Mouse (Mus musculus) v-Abl transformed pro-B cells (cell line): ENCODE data around the gene Tsr2.

ENCODE experiments used
- in situ Hi-C, 2 experiments: fragments of 400-800 bp; cut with MboI; formaldehyde crosslinking; loops; one replicate each; pipeline ENCODE4 v1.15.1; 2025; ENCODE audit not compliant: unreplicated experiment in 2 of 2

The Tsr2 gene

GRCm38 (mm10) chrX:151047431-151048058, 48.8 kb downstream of the Tsr2 start:
- in situ Hi-C loops = no loop called here

- in situ Hi-C loops = no loop called here
Observed at GRCm38 (mm10) chrX:151046777-151047430, 49.4 kb downstream of the Tsr2 start.

- in situ Hi-C loops = no loop called here
Observed at GRCm38 (mm10) chrX:151046321-151046720, 50.0 kb downstream of the Tsr2 start.

GRCm38 (mm10) chrX:151045850-151046249, 50.5 kb downstream of the Tsr2 start, which contains the start of gene Fgd1:
Fgd1 (plus strand) TSS chrX:151046150.
- in situ Hi-C loops = no loop called here

GRCm38 (mm10) chrX:151041223-151041622, 55.1 kb downstream of the Tsr2 start:
- in situ Hi-C loops = no loop called here
